Mouse (Mus musculus): ENCODE results near the gene Nudc. TPM values are rescaled to one million over a fixed set of nuclear protein-coding genes. Genes with fewer than 3 reads are reported as not detected.
A peak's percentile ranks its signal among the peaks of the same experiment; 100 is the strongest.

Nudc gene
- 180 and 192 TPM in 2 replicates for polyA plus RNA-seq (2014; fragmentation: Nextera tagmentation; extraction: Ambion mirVana)

GRCm38 (mm10) chr4:133545272-133546231, at the start of gene Nudc:
Gene Nudc (minus strand): TSS chr4:133545996.
- peaks cover 6% of the 10 kb centered on the region; the same call in 1 of the 2 replicates for H3K36me3 ChIP-seq (ENCODE audit: control insufficient read depth, insufficient read depth, low read length)
- H3K27me3 ChIP-seq (ENCODE audit: control insufficient read depth, insufficient read depth, low read length) = no peaks in the 10 kb centered on the region

DNA sequence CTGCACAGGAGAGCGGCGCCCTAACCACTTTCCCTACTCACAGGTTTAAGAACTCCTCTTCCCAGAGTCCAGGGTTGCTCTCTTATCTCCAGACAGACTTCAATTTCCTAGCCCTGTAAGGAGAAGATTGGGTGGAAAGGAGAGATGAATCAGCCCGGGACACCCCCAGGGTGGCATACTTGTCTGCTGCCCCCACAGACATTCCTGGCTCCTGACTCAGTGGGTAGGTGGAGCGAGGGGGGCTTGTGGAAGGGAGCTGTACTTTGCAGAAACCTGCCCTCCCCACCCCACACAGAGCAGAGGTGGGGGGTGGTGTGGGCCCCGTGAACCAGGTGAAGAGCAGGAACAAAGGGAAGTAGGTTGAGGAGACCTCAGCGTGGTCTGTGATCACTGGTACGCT, 49.7 kb upstream of the Nudc start:
- H3K27ac ChIP-seq (ENCODE audit: low read depth, low read length) = no peak overlapping the region
- 80% methylated on average over 7 of the region's 7 CpGs for WGBS
- H3K9ac ChIP-seq (replicated peaks; ENCODE audit: low read depth, low read length) = no peak overlapping the region
- peaks cover 22% of the 10 kb centered on the region for H3K27me3 ChIP-seq (ENCODE audit: control insufficient read depth, insufficient read depth, low read length)
- H3K9me3 ChIP-seq (ENCODE audit: control insufficient read depth, low read length) = no peaks in the 10 kb centered on the region
- peaks cover 7% of the 10 kb centered on the region; the same call in 1 of the 2 replicates for H3K4me1 ChIP-seq (ENCODE audit: control insufficient read depth, insufficient read depth, low read length)
- no peak for ATAC-seq (ENCODE audit: low read depth)
- H3K4me2 ChIP-seq (ENCODE audit: low read depth, low read length) = no peak overlapping the region
- H3K4me3 ChIP-seq (ENCODE audit: low read depth, low read length) = no peak overlapping the region
- H3K36me3 ChIP-seq (ENCODE audit: control insufficient read depth, insufficient read depth, low read length) = peaks cover 6% of the 10 kb centered on the region; the same call in 1 of the 2 replicates

More at GRCm38 (mm10) chr4:133545272-133546231, at the start of gene Nudc:
- Histone ChIP-seq H3K27ac (ENCODE audit: low read depth, low read length) (peak within 1 kb of the TSS; percentile 76), H3K9me3 (ENCODE audit: control insufficient read depth, low read length) (no peaks in the 10 kb centered on the region), H3K4me2 (ENCODE audit: low read depth, low read length) (peak within 1 kb of the TSS; percentile 78), H3K9ac (replicated peaks; ENCODE audit: low read depth, low read length) (peak within 1 kb of the TSS; percentile 77), H3K4me3 (ENCODE audit: low read depth, low read length) (peak within 1 kb of the TSS; percentile 94), H3K4me1 (ENCODE audit: control insufficient read depth, insufficient read depth, low read length) (peaks cover 12% of the 10 kb centered on the region)
- WGBS = under 1% methylated on average over 75 of the region's 77 CpGs
- peak; percentile 99 for ATAC-seq (ENCODE audit: low read depth)

- Histone ChIP-seq H3K4me3 (ENCODE audit: low read depth, low read length) (no peak overlapping the region), H3K27ac (ENCODE audit: low read depth, low read length) (no peak overlapping the region), H3K9me3 (ENCODE audit: control insufficient read depth, low read length) (no peaks in the 10 kb centered on the region), H3K4me1 (ENCODE audit: control insufficient read depth, insufficient read depth, low read length) (no peaks in the 10 kb centered on the region), H3K9ac (replicated peaks; ENCODE audit: low read depth, low read length) (no peak overlapping the region), H3K4me2 (ENCODE audit: low read depth, low read length) (no peak overlapping the region), H3K36me3 (ENCODE audit: control insufficient read depth, insufficient read depth, low read length) (peaks cover 27% of the 10 kb centered on the region), H3K27me3 (ENCODE audit: control insufficient read depth, insufficient read depth, low read length) (no peaks in the 10 kb centered on the region)
- WGBS = 32% methylated on average over 7 of the region's 7 CpGs
- ATAC-seq (ENCODE audit: low read depth) = no peak
Observed at GRCm38 (mm10) chr4:133592570-133592969, 46.8 kb upstream of the Nudc start.

DNA sequence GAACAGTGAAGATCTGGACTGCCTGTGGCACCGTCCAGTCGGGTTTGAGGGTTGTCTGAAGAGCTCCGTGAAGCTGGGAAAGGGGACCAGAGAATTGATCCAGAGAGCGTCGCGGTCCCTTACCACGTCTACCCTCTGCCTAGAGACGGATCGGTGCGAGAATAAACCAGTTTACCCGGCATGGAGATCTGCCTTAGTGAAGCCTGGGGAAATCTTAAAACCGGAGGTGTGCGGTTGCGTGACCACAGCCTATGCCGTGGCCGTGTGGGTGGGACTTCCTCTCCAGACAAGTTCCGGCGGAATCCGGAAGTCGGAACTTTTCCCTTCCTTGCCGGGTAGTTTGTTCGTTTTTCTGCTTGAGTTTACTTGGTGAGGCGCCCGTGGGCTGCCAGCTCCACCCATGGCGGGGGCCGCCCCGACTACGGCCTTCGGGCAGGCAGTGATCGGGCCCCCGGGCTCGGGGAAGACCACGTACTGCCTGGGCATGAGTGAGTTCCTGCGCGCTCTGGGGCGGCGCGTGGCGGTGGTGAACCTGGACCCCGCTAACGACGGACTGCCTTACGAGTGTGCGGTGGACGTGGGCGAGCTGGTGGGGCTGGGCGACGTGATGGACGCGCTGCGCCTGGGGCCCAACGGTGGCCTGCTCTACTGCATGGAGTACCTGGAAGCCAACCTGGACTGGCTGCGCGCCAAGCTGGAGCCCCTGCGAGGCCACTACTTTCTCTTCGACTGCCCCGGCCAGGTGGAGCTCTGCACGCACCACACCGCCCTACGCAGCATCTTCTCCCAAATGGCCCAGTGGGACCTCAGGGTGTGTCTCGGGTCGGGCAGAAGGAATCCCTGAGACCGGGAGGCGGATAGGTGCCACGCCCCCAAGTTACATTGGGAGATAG, 38.5 kb upstream of the Nudc start, which contains the start of gene Gpn2:
Gene Gpn2 (plus strand): TSS at position 304 of the 893 bp plus-strand sequence.
- 1% methylated on average over 65 of the region's 65 CpGs for WGBS
- Histone ChIP-seq H3K9ac (replicated peaks; ENCODE audit: low read depth, low read length) (peak within 1 kb of the TSS; percentile 64), H3K4me3 (ENCODE audit: low read depth, low read length) (peak within 1 kb of the TSS; percentile 86), H3K27ac (ENCODE audit: low read depth, low read length) (peak within 1 kb of the TSS; percentile 77), H3K36me3 (ENCODE audit: control insufficient read depth, insufficient read depth, low read length) (peaks cover 19% of the 10 kb centered on the region), H3K9me3 (ENCODE audit: control insufficient read depth, low read length) (no peaks in the 10 kb centered on the region), H3K4me2 (ENCODE audit: low read depth, low read length) (peak within 1 kb of the TSS; percentile 100), H3K27me3 (ENCODE audit: control insufficient read depth, insufficient read depth, low read length) (no peaks in the 10 kb centered on the region), H3K4me1 (ENCODE audit: control insufficient read depth, insufficient read depth, low read length) (peaks cover 13% of the 10 kb centered on the region)
- peak; percentile 89 for ATAC-seq (ENCODE audit: low read depth)

DNA sequence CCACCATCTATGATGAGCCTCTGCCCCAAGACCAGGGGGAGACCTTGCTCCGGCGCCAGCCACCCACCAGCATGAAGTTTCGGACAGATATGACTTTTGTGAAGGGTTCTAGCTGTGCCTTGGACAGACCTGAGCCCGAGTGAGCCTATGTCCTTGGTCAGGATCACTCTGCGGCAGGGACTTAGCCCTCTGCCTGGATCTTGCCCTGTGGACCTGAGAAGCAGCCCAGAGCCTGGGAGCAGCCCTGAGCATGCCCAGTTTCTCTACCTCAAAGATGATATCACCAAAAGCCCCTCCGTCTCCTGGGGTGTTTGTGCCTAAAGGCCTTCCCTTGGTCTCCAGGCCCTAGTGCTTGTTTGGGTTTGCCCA, 37.9 kb upstream of the Nudc start:
- Histone ChIP-seq H3K9me3 (ENCODE audit: control insufficient read depth, low read length) (no peaks in the 10 kb centered on the region), H3K27ac (ENCODE audit: low read depth, low read length) (peak overlapping the region; percentile 77), H3K36me3 (ENCODE audit: control insufficient read depth, insufficient read depth, low read length) (peaks cover 18% of the 10 kb centered on the region), H3K4me3 (ENCODE audit: low read depth, low read length) (peak overlapping the region; percentile 86), H3K27me3 (ENCODE audit: control insufficient read depth, insufficient read depth, low read length) (no peaks in the 10 kb centered on the region), H3K4me1 (ENCODE audit: control insufficient read depth, insufficient read depth, low read length) (peaks cover 13% of the 10 kb centered on the region), H3K4me2 (ENCODE audit: low read depth, low read length) (peak overlapping the region; percentile 100), H3K9ac (replicated peaks; ENCODE audit: low read depth, low read length) (peak overlapping the region; percentile 64)
- 65% methylated on average over 6 of the region's 6 CpGs for WGBS
- no peak for ATAC-seq (ENCODE audit: low read depth)

DNA sequence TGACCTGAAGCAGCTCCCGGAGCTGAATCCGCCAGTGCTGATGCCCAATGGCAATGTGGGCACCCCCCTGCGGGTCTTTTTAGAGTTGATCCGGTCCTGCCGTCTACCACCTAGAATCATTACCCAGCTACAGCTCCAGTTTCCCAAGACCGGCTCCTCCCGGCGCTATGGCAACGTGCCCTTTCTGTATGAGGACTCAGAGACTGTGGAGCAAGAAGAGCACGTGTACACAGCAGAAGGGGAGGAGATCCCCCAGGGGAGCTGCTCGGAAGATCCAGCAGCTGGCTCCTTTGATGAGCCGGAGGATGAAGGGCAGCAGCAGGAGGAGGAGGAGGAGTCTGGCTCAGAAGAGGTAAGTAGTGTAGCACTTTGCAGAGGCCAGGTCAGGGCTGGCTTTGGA, 32.2 kb upstream of the Nudc start:
- H3K9me3 ChIP-seq (ENCODE audit: control insufficient read depth, low read length) = no peaks in the 10 kb centered on the region
- no peak overlapping the region for H3K9ac ChIP-seq (replicated peaks; ENCODE audit: low read depth, low read length)
- peaks cover 12% of the 10 kb centered on the region; the same call in 1 of the 2 replicates for H3K36me3 ChIP-seq (ENCODE audit: control insufficient read depth, insufficient read depth, low read length)
- no peak overlapping the region for H3K4me3 ChIP-seq (ENCODE audit: low read depth, low read length)
- peaks cover 5% of the 10 kb centered on the region; the same call in 1 of the 2 replicates for H3K4me1 ChIP-seq (ENCODE audit: control insufficient read depth, insufficient read depth, low read length)
- no peak overlapping the region for H3K4me2 ChIP-seq (ENCODE audit: low read depth, low read length)
- ATAC-seq (ENCODE audit: low read depth) = no peak
- no peaks in the 10 kb centered on the region for H3K27me3 ChIP-seq (ENCODE audit: control insufficient read depth, insufficient read depth, low read length)
- H3K27ac ChIP-seq (ENCODE audit: low read depth, low read length) = no peak overlapping the region
- 64% methylated on average over 12 of the region's 12 CpGs for WGBS

DNA sequence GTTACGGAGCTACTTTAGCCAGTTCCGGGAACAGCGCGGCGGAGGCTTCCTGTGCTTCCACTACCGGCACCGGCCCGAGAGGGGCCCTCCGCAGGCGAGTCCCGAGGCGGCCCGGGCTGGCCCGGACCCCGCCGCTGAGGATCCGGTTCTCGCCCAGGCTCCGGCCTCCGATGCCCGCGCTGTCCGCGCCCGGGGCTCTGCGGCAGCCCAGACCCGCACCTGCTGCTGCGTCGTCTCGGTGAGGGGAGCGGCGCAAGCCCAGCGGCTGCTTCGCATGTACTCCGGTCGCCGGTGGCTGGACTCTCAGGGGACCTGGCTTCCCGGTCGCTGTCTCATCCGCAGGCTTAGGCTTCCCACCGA, 29.0 kb upstream of the Nudc start:
- H3K27ac ChIP-seq (ENCODE audit: low read depth, low read length) = no peak overlapping the region
- no peak; the same call in none of the 2 replicates for ATAC-seq (ENCODE audit: low read depth)
- WGBS = under 1% methylated on average over 41 of the region's 41 CpGs

DNA sequence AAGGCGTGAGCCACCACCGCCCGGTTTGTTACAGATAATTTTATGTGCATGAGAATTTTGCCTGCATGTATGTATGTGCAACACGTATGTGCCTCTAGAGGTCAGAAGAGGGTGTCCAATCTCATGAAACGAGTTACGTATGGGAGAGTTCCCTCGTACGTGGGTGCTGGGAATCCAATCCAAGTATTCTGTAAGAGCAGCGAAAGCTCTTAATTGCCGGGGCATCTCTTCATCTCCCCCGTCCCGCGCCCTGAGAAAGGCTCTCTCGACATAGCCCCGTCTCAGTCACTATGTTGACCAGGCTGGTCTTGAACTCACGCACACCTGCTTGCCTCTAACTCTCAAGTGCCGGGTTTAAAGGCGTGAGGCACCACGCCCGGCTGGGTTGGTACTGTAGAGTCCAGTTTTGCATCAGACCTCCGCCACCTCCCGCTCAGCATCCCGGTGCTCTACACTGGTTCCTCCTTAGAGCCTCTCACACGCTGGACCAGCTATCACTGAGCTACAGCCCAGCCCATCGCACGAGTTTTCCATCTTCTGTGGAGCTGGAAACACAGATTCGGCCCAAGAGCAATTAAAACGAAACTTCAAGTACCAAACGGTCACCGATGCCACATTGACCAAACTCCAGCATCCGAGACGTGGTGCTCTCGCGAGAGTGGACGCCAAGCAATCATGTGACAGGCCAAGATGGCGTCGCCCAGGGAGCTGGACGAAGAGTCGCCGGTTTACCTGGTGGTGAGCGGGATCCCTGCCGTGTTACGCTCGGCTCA, 28.5 kb upstream of the Nudc start, which contains the start of gene Gpatch3:
Gene Gpatch3 (plus strand): TSS at position 676 of the 773 bp plus-strand sequence.
- Histone ChIP-seq H3K4me2 (ENCODE audit: low read depth, low read length) (peak within 1 kb of the TSS; percentile 86), H3K4me3 (ENCODE audit: low read depth, low read length) (peak within 1 kb of the TSS; percentile 82), H3K4me1 (ENCODE audit: control insufficient read depth, insufficient read depth, low read length) (peaks cover 5% of the 10 kb centered on the region; the same call in 1 of the 2 replicates), H3K36me3 (ENCODE audit: control insufficient read depth, insufficient read depth, low read length) (peaks cover 9% of the 10 kb centered on the region; the same call in 1 of the 2 replicates), H3K27me3 (ENCODE audit: control insufficient read depth, insufficient read depth, low read length) (no peaks in the 10 kb centered on the region), H3K27ac (ENCODE audit: low read depth, low read length) (peak within 1 kb of the TSS; percentile 78), H3K9ac (replicated peaks; ENCODE audit: low read depth, low read length) (peak within 1 kb of the TSS; percentile 68), H3K9me3 (ENCODE audit: control insufficient read depth, low read length) (no peaks in the 10 kb centered on the region)
- 5% methylated on average over 44 of the region's 44 CpGs for WGBS
- ATAC-seq (ENCODE audit: low read depth) = peak; percentile 93

More for the DNA sequence above, 29.0 kb upstream of the Nudc start:
- H3K4me3 ChIP-seq (ENCODE audit: low read depth, low read length) = peak overlapping the region; percentile 82
- H3K27me3 ChIP-seq (ENCODE audit: control insufficient read depth, insufficient read depth, low read length) = no peaks in the 10 kb centered on the region
- peak overlapping the region; percentile 86 for H3K4me2 ChIP-seq (ENCODE audit: low read depth, low read length)
- H3K9me3 ChIP-seq (ENCODE audit: control insufficient read depth, low read length) = no peaks in the 10 kb centered on the region
- H3K9ac ChIP-seq (replicated peaks; ENCODE audit: low read depth, low read length) = peak overlapping the region; percentile 68
- peaks cover 9% of the 10 kb centered on the region; the same call in 1 of the 2 replicates for H3K36me3 ChIP-seq (ENCODE audit: control insufficient read depth, insufficient read depth, low read length)
- peaks cover 5% of the 10 kb centered on the region; the same call in 1 of the 2 replicates for H3K4me1 ChIP-seq (ENCODE audit: control insufficient read depth, insufficient read depth, low read length)

All from neural tube, embryonic 14.5 days (tissue).